Mouse (Mus musculus) midbrain, embryonic 12.5 days (tissue): ENCODE measurements at regions not wholly inside any gene's neighbourhood (a gene's known extent, or its start where the extent isn't known, plus 50 kb on each side); places are given as distances from the start of the nearest gene placed in this dataset.

ENCODE experiments used
- ATAC-seq: fragments of 200-750 bp; cut with Nextera tagmentation; 2 replicates; pipeline ENCODE4 v1.8.0; 2017; ENCODE audit warnings: low read depth, moderate TSS enrichment, moderate library complexity; ENCODE audit not compliant: low FRiP score
- H3K27ac ChIP-seq: fragments of 300-500 bp; sonication (generic); replicated peaks from 2 replicates; pipeline ENCODE4 v1.5.1; 2016; ENCODE audit warnings: mild to moderate bottlenecking
- H3K27me3 ChIP-seq: fragments of 300-500 bp; sonication (generic); 2 replicates; pipeline ENCODE4 v1.6.1; 2016; ENCODE audit warnings: mild to moderate bottlenecking
- H3K36me3 ChIP-seq: fragments of 300-500 bp; sonication (generic); 2 replicates; pipeline ENCODE4 v1.6.1; 2016
- H3K4me1 ChIP-seq: fragments of 300-500 bp; sonication (generic); 2 replicates; pipeline ENCODE4 v1.6.1; 2016
- H3K4me2 ChIP-seq: fragments of 300-500 bp; sonication (generic); replicated peaks from 2 replicates; pipeline ENCODE4 v1.6.1; 2016; ENCODE audit warnings: mild to moderate bottlenecking, moderate library complexity
- H3K4me3 ChIP-seq: fragments of 300-500 bp; sonication (generic); 2 replicates; pipeline ENCODE4 v1.5.1; 2016; ENCODE audit warnings: mild to moderate bottlenecking
- H3K9ac ChIP-seq: fragments of 300-500 bp; sonication (generic); replicated peaks from 2 replicates; pipeline ENCODE4 v1.6.1; 2016; ENCODE audit warnings: mild to moderate bottlenecking, moderate library complexity
- H3K9me3 ChIP-seq: fragments of 300-500 bp; sonication (generic); 2 replicates; pipeline ENCODE4 v1.6.1; 2016; ENCODE audit warnings: mild to moderate bottlenecking
- WGBS: fragments of 180-500 bp; shearing (Covaris S2); methylation state at CpG from one replicate; pipeline ENCODE4 v1.1.7; 2016; 5-methylcytosine and 5-hydroxymethylcytosine counted together

- Histone ChIP-seq H3K36me3 (no peaks in the 10 kb centered on the region), H3K4me2 (no peak overlapping the region), H3K9ac (no peak overlapping the region), H3K4me1 (0 out of 2 replicates have a peak, but pooled peaks cover 4% of the 10 kb centered on the region), H3K4me3 (no peak overlapping the region), H3K27ac (no peak overlapping the region), H3K9me3 (no peaks in the 10 kb centered on the region), H3K27me3 (no peaks in the 10 kb centered on the region)
- 81% methylated on average over 6 of the region's 6 CpGs for WGBS
- no peak for ATAC-seq
Observed at GRCm38 (mm10) chr1:168764368-168764895, 332.4 kb upstream of the Pbx1 start.

GRCm38 (mm10) chr1:168761095-168761494 lies 329.0 kb upstream of the Pbx1 start:
- Histone ChIP-seq H3K4me3 (no peak overlapping the region), H3K9me3 (no peaks in the 10 kb centered on the region), H3K27me3 (no peaks in the 10 kb centered on the region), H3K9ac (no peak overlapping the region), H3K36me3 (no peaks in the 10 kb centered on the region), H3K4me1 (peaks cover 4% of the 10 kb centered on the region; the same call in 1 of the 2 replicates), H3K4me2 (no peak overlapping the region), H3K27ac (no peak overlapping the region)
- no peak for ATAC-seq
- 90% methylated on average over 2 of the region's 2 CpGs for WGBS

- Histone ChIP-seq H3K4me1 (peaks cover 4% of the 10 kb centered on the region; the same call in 1 of the 2 replicates), H3K36me3 (no peaks in the 10 kb centered on the region), H3K9me3 (no peaks in the 10 kb centered on the region), H3K4me2 (no peak overlapping the region), H3K9ac (no peak overlapping the region), H3K27me3 (no peaks in the 10 kb centered on the region), H3K4me3 (no peak overlapping the region), H3K27ac (no peak overlapping the region; the same call in 1 of the 2 replicates)
- WGBS = 32% methylated on average over 1 of the region's 1 CpGs
- ATAC-seq = peak; percentile 76; the same call in 1 of the 2 replicates
Observed at GRCm38 (mm10) chr1:168760239-168760638, 328.2 kb upstream of the Pbx1 start.

- ATAC-seq = no peak
- H3K4me3 ChIP-seq = no peak overlapping the region
- WGBS = 77% methylated on average over 2 of the region's 2 CpGs
- no peaks in the 10 kb centered on the region for H3K36me3 ChIP-seq
- H3K27me3 ChIP-seq = no peaks in the 10 kb centered on the region
- no peak overlapping the region for H3K27ac ChIP-seq
- no peak overlapping the region for H3K4me2 ChIP-seq
- H3K9ac ChIP-seq = no peak overlapping the region
- H3K9me3 ChIP-seq = no peaks in the 10 kb centered on the region
- H3K4me1 ChIP-seq = peaks cover 4% of the 10 kb centered on the region; the same call in 1 of the 2 replicates
Observed at GRCm38 (mm10) chr1:168758835-168759234, 326.8 kb upstream of the Pbx1 start.

- no peak for ATAC-seq
- Histone ChIP-seq H3K9ac (no peak overlapping the region), H3K4me2 (no peak overlapping the region), H3K9me3 (no peaks in the 10 kb centered on the region), H3K27me3 (no peaks in the 10 kb centered on the region), H3K4me3 (no peak overlapping the region), H3K4me1 (no peaks in the 10 kb centered on the region; the same call in 1 of the 2 replicates), H3K36me3 (no peaks in the 10 kb centered on the region), H3K27ac (no peak overlapping the region)
- 69% methylated on average over 7 of the region's 7 CpGs for WGBS
Observed at GRCm38 (mm10) chr1:168754196-168754595, 322.1 kb upstream of the Pbx1 start.

- Histone ChIP-seq H3K4me2 (no peak overlapping the region), H3K9ac (no peak overlapping the region), H3K36me3 (no peaks in the 10 kb centered on the region), H3K27me3 (no peaks in the 10 kb centered on the region), H3K27ac (no peak overlapping the region), H3K4me3 (no peak overlapping the region), H3K4me1 (no peaks in the 10 kb centered on the region), H3K9me3 (no peaks in the 10 kb centered on the region)
- 62% methylated on average over 1 of the region's 1 CpGs for WGBS
- ATAC-seq = no peak
Observed at GRCm38 (mm10) chr1:168743435-168743834, 311.4 kb upstream of the Pbx1 start.

- Histone ChIP-seq H3K27ac (no peak overlapping the region), H3K4me2 (no peak overlapping the region), H3K27me3 (no peaks in the 10 kb centered on the region), H3K9ac (no peak overlapping the region), H3K4me1 (no peaks in the 10 kb centered on the region), H3K9me3 (no peaks in the 10 kb centered on the region), H3K36me3 (no peaks in the 10 kb centered on the region), H3K4me3 (no peak overlapping the region)
- no peak for ATAC-seq
- 79% methylated on average over 3 of the region's 3 CpGs for WGBS
Observed at GRCm38 (mm10) chr1:168738005-168738404, 305.9 kb upstream of the Pbx1 start.

- Histone ChIP-seq H3K4me1 (no peaks in the 10 kb centered on the region), H3K27ac (no peak overlapping the region), H3K9me3 (no peaks in the 10 kb centered on the region), H3K36me3 (no peaks in the 10 kb centered on the region), H3K4me3 (no peak overlapping the region), H3K4me2 (no peak overlapping the region), H3K27me3 (no peaks in the 10 kb centered on the region), H3K9ac (no peak overlapping the region)
- no peak for ATAC-seq
- WGBS = 84% methylated on average over 7 of the region's 7 CpGs
Observed at GRCm38 (mm10) chr1:168737277-168737863, 305.3 kb upstream of the Pbx1 start.

- Histone ChIP-seq H3K36me3 (no peaks in the 10 kb centered on the region), H3K27ac (no peak overlapping the region), H3K9me3 (no peaks in the 10 kb centered on the region), H3K4me2 (no peak overlapping the region), H3K4me3 (no peak overlapping the region), H3K9ac (no peak overlapping the region), H3K27me3 (no peaks in the 10 kb centered on the region), H3K4me1 (no peaks in the 10 kb centered on the region)
- WGBS = 69% methylated on average over 5 of the region's 5 CpGs
- ATAC-seq = no peak
Observed at GRCm38 (mm10) chr1:168733066-168733465, 301.0 kb upstream of the Pbx1 start.

- peaks cover 17% of the 10 kb centered on the region for H3K4me1 ChIP-seq
- H3K4me2 ChIP-seq = no peak overlapping the region
- H3K4me3 ChIP-seq = no peak overlapping the region
- H3K27ac ChIP-seq = no peak overlapping the region
- ATAC-seq = no peak
- 90% methylated on average over 2 of the region's 2 CpGs for WGBS
- no peak overlapping the region for H3K9ac ChIP-seq
- H3K27me3 ChIP-seq = no peaks in the 10 kb centered on the region
- no peaks in the 10 kb centered on the region for H3K9me3 ChIP-seq
- H3K36me3 ChIP-seq = no peaks in the 10 kb centered on the region
Observed at GRCm38 (mm10) chr1:168709836-168710235, 277.8 kb upstream of the Pbx1 start.

- ATAC-seq = 0 out of 2 replicates have a peak, but pooled peaks have one; percentile 34
- no peak overlapping the region for H3K4me3 ChIP-seq
- peak overlapping the region; percentile 42; the same call in 1 of the 2 replicates for H3K27ac ChIP-seq
- no peaks in the 10 kb centered on the region for H3K36me3 ChIP-seq
- no peaks in the 10 kb centered on the region for H3K9me3 ChIP-seq
- H3K4me2 ChIP-seq = peak overlapping the region; percentile 28
- H3K4me1 ChIP-seq = peaks cover 17% of the 10 kb centered on the region
- no peaks in the 10 kb centered on the region for H3K27me3 ChIP-seq
- H3K9ac ChIP-seq = 0 out of 2 replicates have a peak overlapping the region, but pooled peaks have one; percentile 15
- WGBS = 27% methylated on average over 20 of the region's 21 CpGs
Observed at GRCm38 (mm10) chr1:168709017-168709681, 277.1 kb upstream of the Pbx1 start.

- no peaks in the 10 kb centered on the region for H3K27me3 ChIP-seq
- no peaks in the 10 kb centered on the region for H3K9me3 ChIP-seq
- H3K36me3 ChIP-seq = no peaks in the 10 kb centered on the region
- no peak overlapping the region for H3K9ac ChIP-seq
- peak overlapping the region; percentile 42; the same call in 1 of the 2 replicates for H3K27ac ChIP-seq
- WGBS = 30% methylated on average over 11 of the region's 11 CpGs
- peak overlapping the region; percentile 28; the same call in 1 of the 2 replicates for H3K4me2 ChIP-seq
- H3K4me1 ChIP-seq = peaks cover 17% of the 10 kb centered on the region
- H3K4me3 ChIP-seq = no peak overlapping the region
- no peak for ATAC-seq
Observed at GRCm38 (mm10) chr1:168708161-168708865, 276.2 kb upstream of the Pbx1 start.
